Mouse (Mus musculus): Measurements from ENCODE around the gene Slc5a12.
A peak's percentile ranks its signal among the peaks of the same experiment; 100 is the strongest.

Gene Slc5a12

GRCm38 (mm10) chr2:110596932-110597331 is at the start of gene Slc5a12:
Gene Slc5a12 (plus strand): TSS chr2:110597298.
- no peak for DNase-seq (ENCODE audit: low spot score in 2 of 2)

GRCm38 (mm10) chr2:110556098-110556497 is 41.0 kb upstream of the Slc5a12 start:
- no peak for DNase-seq (ENCODE audit: low spot score in 2 of 2)

- no peak for DNase-seq (ENCODE audit: low spot score in 2 of 2)
Measured at GRCm38 (mm10) chr2:110562621-110563020, 34.5 kb upstream of the Slc5a12 start.

GRCm38 (mm10) chr2:110564673-110565627 is 32.1 kb upstream of the Slc5a12 start:
- peak; percentile 8 to 37 for DNase-seq (ENCODE audit: low spot score in 2 of 2)

GRCm38 (mm10) chr2:110586692-110587091 is 10.4 kb upstream of the Slc5a12 start:
- DNase-seq (ENCODE audit: low spot score in 2 of 2), result no peak

- no peak for DNase-seq (ENCODE audit: low spot score in 2 of 2)
Measured at GRCm38 (mm10) chr2:110590007-110590406, 7.1 kb upstream of the Slc5a12 start.

- DNase-seq (ENCODE audit: low spot score in 2 of 2), result no peak
Measured at GRCm38 (mm10) chr2:110592276-110592675, 4.8 kb upstream of the Slc5a12 start.

- DNase-seq (ENCODE audit: low spot score in 2 of 2), result no peak
Measured at GRCm38 (mm10) chr2:110644358-110644757, 47.3 kb downstream of the Slc5a12 start.

GRCm38 (mm10) chr2:110644846-110645245 is 47.7 kb downstream of the Slc5a12 start:
- no peak for DNase-seq (ENCODE audit: low spot score in 2 of 2)

- no peak for DNase-seq (ENCODE audit: low spot score in 2 of 2)
Measured at GRCm38 (mm10) chr2:110663329-110663728, 66.2 kb downstream of the Slc5a12 start.

- DNase-seq (ENCODE audit: low spot score in 2 of 2), result no peak
Measured at GRCm38 (mm10) chr2:110671071-110671624, 74.0 kb downstream of the Slc5a12 start.
